Mouse (Mus musculus) heart, postnatal 0 days (tissue): ENCODE data around the gene Agtrap.

ENCODE experiments used
- CTCF ChIP-seq: IDR thresholded peaks from 2 replicates; pipeline ENCODE4 v1.5.1; 2016; ENCODE audit warnings: antibody characterized with exemption, control low read depth, low read depth
- EP300 ChIP-seq: IDR thresholded peaks from 2 replicates; pipeline ENCODE4 v1.6.1; 2016; ENCODE audit warnings: antibody characterized with exemption, low read depth

GRCm38 (mm10) chr4:148041611-148042191, 46.1 kb downstream of the Agtrap start:
- TF ChIP-seq CTCF (no peak), EP300 (no peak)
